Mouse (Mus musculus): ENCODE results near the gene Tmem200a.

GRCm38 (mm10) chr10:25908027-25909012 lies 170.5 kb downstream of the Tmem200a start:
- peak; percentile 6; the same call in 1 of the 2 replicates for TF ChIP-seq CTCF (IDR thresholded peaks at IDR 0.05; ENCODE audit: low read depth, low read length)
- TF ChIP-seq POLR2A (IDR thresholded peaks at IDR 0.05; ENCODE audit: extremely low read depth, insufficient read depth, low read length) = no peak
